Mouse (Mus musculus): Measurements from ENCODE around the gene Ccdc124. TPM values are rescaled to one million over a fixed set of nuclear protein-coding genes. Genes with fewer than 3 reads are reported as not detected.
A peak's percentile ranks its signal among the peaks of the same experiment; 100 is the strongest.

Ccdc124 gene
- total and polyA plus RNA-seq, 3 experiments: 47.6 to 87.1 TPM; not detected in 1

- Histone ChIP-seq H3K36me3 (ENCODE audit: control insufficient read depth in 1 of 2, insufficient read depth in 2 of 2, low read length in 2 of 2) (peaks cover 0 to 11% of the 10 kb centered on the region in 2 experiments; a peak in 2 of 4 replicates), H3K4me3 (ENCODE audit: control insufficient read depth in 1 of 2, insufficient read depth in 1 of 2, low read depth in 2 of 2, low read length in 2 of 2) (no peak overlapping the region), H3K79me2 (ENCODE audit: control insufficient read depth, insufficient read depth, low read length, poor library complexity) (no peaks in the 10 kb centered on the region; the same call in 1 of the 2 replicates), H3K4me1 (ENCODE audit: control insufficient read depth in 1 of 2, insufficient read depth in 2 of 2, low read length in 2 of 2) (peaks cover 0 to 7% of the 10 kb centered on the region in 2 experiments; a peak in 1 of 4 replicates), H3K27ac (ENCODE audit: control insufficient read depth, low read depth, low read length) (no peak overlapping the region), H3K9ac (ENCODE audit: control insufficient read depth, low read depth, low read length, poor library complexity, severe bottlenecking) (no peak overlapping the region), H3K27me3 (ENCODE audit: control insufficient read depth in 1 of 2, insufficient read depth in 2 of 2, low read length in 2 of 2) (no peaks in the 10 kb centered on the region), H3K9me3 (replicated peaks; ENCODE audit: insufficient read depth, low read length) (no peaks in the 10 kb centered on the region)
- TF ChIP-seq CTCF (IDR thresholded peaks at IDR 0.05 in 2 of 3, conservative IDR thresholded peaks at IDR 0.05 in 1 of 3; ENCODE audit: control insufficient read depth in 1 of 3, insufficient read depth in 1 of 3, low read depth in 2 of 3, low read length in 3 of 3, poor library complexity in 1 of 3, severe bottlenecking in 1 of 3) (no peak), HCFC1 (IDR thresholded peaks at IDR 0.05; ENCODE audit: low read depth, low read length) (no peak), NRF1 (IDR thresholded peaks at IDR 0.05; ENCODE audit: insufficient read depth, low read depth, low read length, poor library complexity, severe bottlenecking) (no peak)
- no peak for DNase-seq (ENCODE audit: low read depth, low spot score)
Observed at GRCm38 (mm10) chr8:70845108-70845507, 28.6 kb downstream of the Ccdc124 start.

GRCm38 (mm10) chr8:70844523-70844922 lies 29.2 kb downstream of the Ccdc124 start:
- peaks cover 0 to 7% of the 10 kb centered on the region in 2 experiments; a peak in 1 of 4 replicates for H3K4me1 ChIP-seq (ENCODE audit: control insufficient read depth in 1 of 2, insufficient read depth in 2 of 2, low read length in 2 of 2)
- TF ChIP-seq JUND (IDR thresholded peaks at IDR 0.05; ENCODE audit: low read depth, low read length): no peak
- TF ChIP-seq TBP (IDR thresholded peaks at IDR 0.05; ENCODE audit: low read depth, low read length): no peak
- no peak for TF ChIP-seq KAT2A (conservative IDR thresholded peaks at IDR 0.05; ENCODE audit: low read depth, low read length)
- no peak for TF ChIP-seq CHD2 (IDR thresholded peaks at IDR 0.05; ENCODE audit: low read length)
- no peak for TF ChIP-seq E2F4 (IDR thresholded peaks at IDR 0.05; ENCODE audit: borderline replicate concordance, low read depth, low read length)
- no peak for TF ChIP-seq CHD1 (IDR thresholded peaks at IDR 0.05; ENCODE audit: low read depth, low read length)
- no peak for TF ChIP-seq UBTF (IDR thresholded peaks at IDR 0.05; ENCODE audit: borderline replicate concordance, insufficient read depth, low read depth, low read length)
- TF ChIP-seq RCOR1 (IDR thresholded peaks at IDR 0.05; ENCODE audit: low read depth, low read length): no peak
- peak; percentile 88 to 100 (median 96) for TF ChIP-seq CTCF (IDR thresholded peaks at IDR 0.05 in 2 of 3, conservative IDR thresholded peaks at IDR 0.05 in 1 of 3; ENCODE audit: control insufficient read depth in 1 of 3, insufficient read depth in 1 of 3, low read depth in 2 of 3, low read length in 3 of 3, poor library complexity in 1 of 3, severe bottlenecking in 1 of 3)
- no peak for TF ChIP-seq MYB (IDR thresholded peaks at IDR 0.05; ENCODE audit: low read depth, low read length)
- peak; percentile 93 for TF ChIP-seq SMC3 (IDR thresholded peaks at IDR 0.05; ENCODE audit: low read depth, low read length)
- TF ChIP-seq MAX (IDR thresholded peaks at IDR 0.05; ENCODE audit: low read length): no peak
- peak; percentile 79 for TF ChIP-seq RAD21 (IDR thresholded peaks at IDR 0.05; ENCODE audit: low read depth, low read length)
- TF ChIP-seq ZC3H11A (IDR thresholded peaks at IDR 0.05; ENCODE audit: low read depth, low read length): peak; percentile 74
- no peak for TF ChIP-seq HCFC1 (IDR thresholded peaks at IDR 0.05; ENCODE audit: low read depth, low read length)
- no peak for TF ChIP-seq USF2 (IDR thresholded peaks at IDR 0.05; ENCODE audit: borderline replicate concordance in 1 of 2, insufficient read depth in 1 of 2, low read depth in 1 of 2, low read length in 2 of 2)
- TF ChIP-seq TCF12 (IDR thresholded peaks at IDR 0.05; ENCODE audit: low read depth, low read length): no peak
- TF ChIP-seq NELFE (IDR thresholded peaks at IDR 0.05; ENCODE audit: low read depth, low read length): no peak
- H3K27me3 ChIP-seq (ENCODE audit: control insufficient read depth in 1 of 2, insufficient read depth in 2 of 2, low read length in 2 of 2): no peaks in the 10 kb centered on the region
- no peak overlapping the region for H3K4me3 ChIP-seq (ENCODE audit: control insufficient read depth in 1 of 2, insufficient read depth in 1 of 2, low read depth in 2 of 2, low read length in 2 of 2)
- H3K9me3 ChIP-seq (replicated peaks; ENCODE audit: insufficient read depth, low read length): no peaks in the 10 kb centered on the region
- H3K79me2 ChIP-seq (ENCODE audit: control insufficient read depth, insufficient read depth, low read length, poor library complexity): no peaks in the 10 kb centered on the region; the same call in 1 of the 2 replicates
- H3K36me3 ChIP-seq (ENCODE audit: control insufficient read depth in 1 of 2, insufficient read depth in 2 of 2, low read length in 2 of 2): peaks cover 0 to 11% of the 10 kb centered on the region in 2 experiments; a peak in 2 of 4 replicates
- no peak overlapping the region for H3K27ac ChIP-seq (ENCODE audit: control insufficient read depth, low read depth, low read length)
- no peak overlapping the region for H3K9ac ChIP-seq (ENCODE audit: control insufficient read depth, low read depth, low read length, poor library complexity, severe bottlenecking)
- peak; percentile 88 for DNase-seq (ENCODE audit: low read depth, low spot score)

Data from MEL (cell line).